Mouse (Mus musculus): ENCODE results near the gene Mtrr. TPM values are rescaled to one million over a fixed set of nuclear protein-coding genes. Genes with fewer than 3 reads are reported as not detected.
"Not testable (repeated sequence)": the region's sequence is repeated elsewhere in the genome, so short reads cannot be mapped to it uniquely, and the experiment has no call there.

Gene Mtrr
- polyA plus RNA-seq, 1 experiment from 2014 or later, result 23.6 TPM

DNA sequence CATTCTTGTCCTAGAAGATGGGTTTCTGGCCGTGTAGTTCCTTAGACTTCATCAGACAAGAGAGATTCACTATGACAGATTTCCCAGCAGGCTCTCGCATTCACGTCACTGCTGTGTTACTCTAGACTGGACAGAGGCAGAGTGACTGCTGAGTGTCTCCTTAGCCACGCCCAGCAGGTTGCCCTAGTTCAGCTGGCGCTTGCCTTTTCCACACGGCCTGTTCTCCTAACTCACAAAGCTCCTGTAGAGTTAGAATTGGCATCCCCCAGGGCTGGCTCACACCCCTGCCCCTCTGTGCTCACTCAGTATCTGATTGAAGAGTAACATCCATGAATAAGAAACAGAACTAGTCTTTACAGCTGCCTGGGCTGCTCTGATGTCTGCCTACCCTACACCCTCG is 3.5 kb upstream of the Mtrr start:
- Histone ChIP-seq H3K9me3 (no peaks in the 10 kb centered on the region), H3K4me3 (no peak overlapping the region), H3K36me3 (replicated peaks) (peaks cover 70% of the 10 kb centered on the region), H3K27me3 (replicated peaks; ENCODE audit: low read depth, poor library complexity, severe bottlenecking) (no peaks in the 10 kb centered on the region), H3K27ac (replicated peaks) (no peak overlapping the region), H3K4me1 (peaks cover 12% of the 10 kb centered on the region)
- no peak for DNase-seq (ENCODE audit: low spot score)
- 87% methylated on average over 7 of the region's 7 CpGs for WGBS

DNA sequence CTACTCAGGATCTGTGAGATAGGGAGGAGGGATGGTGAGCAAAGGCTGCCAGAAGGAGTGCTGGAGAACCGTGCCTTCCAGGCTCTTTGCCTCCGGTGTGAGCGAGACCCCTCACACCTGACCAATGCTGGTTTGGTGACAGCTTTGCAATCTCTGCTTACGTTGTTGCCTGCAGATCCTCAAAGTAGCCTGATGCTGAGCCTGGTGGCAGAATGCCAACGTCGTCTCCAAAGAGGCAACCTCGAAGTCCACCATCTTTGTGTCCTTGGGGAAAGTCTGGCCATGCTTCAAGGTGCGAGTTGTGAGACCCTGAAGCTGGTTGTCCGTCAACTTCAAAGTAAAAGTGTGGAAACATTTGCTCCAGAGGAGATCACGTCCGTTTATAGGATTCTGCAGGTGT is 2.0 kb upstream of the Mtrr start:
- 93% methylated on average over 11 of the region's 11 CpGs for WGBS
- Histone ChIP-seq H3K27ac (replicated peaks) (no peak overlapping the region), H3K27me3 (replicated peaks; ENCODE audit: low read depth, poor library complexity, severe bottlenecking) (no peaks in the 10 kb centered on the region), H3K4me3 (no peak overlapping the region; the same call in 1 of the 2 replicates), H3K4me1 (peaks cover 12% of the 10 kb centered on the region), H3K36me3 (replicated peaks) (peaks cover 62% of the 10 kb centered on the region), H3K9me3 (no peaks in the 10 kb centered on the region)
- no peak for DNase-seq (ENCODE audit: low spot score)

DNA sequence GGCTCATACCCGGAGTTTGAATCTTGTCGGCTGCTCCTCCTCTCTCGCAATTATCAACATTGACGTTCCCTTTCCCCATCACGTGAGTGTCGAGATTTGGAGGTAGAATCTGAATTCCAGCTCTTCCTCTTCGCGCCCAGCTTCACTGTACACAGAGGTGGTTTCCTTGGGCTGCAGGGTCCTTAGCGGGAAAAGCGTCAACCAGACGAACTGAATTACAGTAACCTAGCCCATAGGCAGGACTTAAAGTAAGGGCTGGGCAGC is 500 bp upstream of the Mtrr start:
- Histone ChIP-seq H3K27ac (replicated peaks) (peak overlapping the region; percentile 92), H3K9me3 (no peaks in the 10 kb centered on the region), H3K27me3 (replicated peaks; ENCODE audit: low read depth, poor library complexity, severe bottlenecking) (no peaks in the 10 kb centered on the region), H3K4me3 (peak overlapping the region; percentile 79), H3K4me1 (peaks cover 12% of the 10 kb centered on the region), H3K36me3 (replicated peaks) (peaks cover 62% of the 10 kb centered on the region)
- DNase-seq (ENCODE audit: low spot score), result no peak
- 2% methylated on average over 11 of the region's 11 CpGs for WGBS

DNA sequence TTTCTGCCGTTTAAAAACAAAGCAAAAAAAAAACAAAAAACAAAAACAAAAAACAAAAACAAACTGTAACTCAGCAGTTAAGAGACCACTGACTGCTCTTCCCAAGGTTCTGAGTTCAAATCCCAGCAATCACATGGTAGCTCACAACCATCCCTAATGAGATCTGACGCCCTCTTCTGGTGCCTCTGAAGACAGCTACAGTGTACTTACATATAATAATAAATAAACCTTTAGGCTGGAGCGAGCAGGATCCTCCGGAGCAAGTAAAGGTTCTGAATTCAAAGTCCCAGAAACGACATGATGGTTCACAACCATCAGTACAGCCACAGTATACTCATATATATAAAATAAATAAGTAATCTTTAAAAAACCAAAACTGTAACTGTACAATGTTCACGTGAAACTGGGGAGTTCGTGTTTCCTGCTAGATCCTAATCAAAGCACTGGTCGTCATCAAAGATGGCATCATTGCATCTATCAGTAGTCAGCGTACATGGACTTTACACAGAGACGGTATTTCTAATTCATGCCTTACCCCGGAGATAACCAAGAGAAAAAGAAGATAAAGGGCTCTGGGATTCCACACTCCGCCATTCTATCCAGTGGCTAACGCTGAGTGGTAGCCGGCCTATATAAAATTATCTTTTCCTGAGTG is 736 bp downstream of the Mtrr start:
- peaks cover 12% of the 10 kb centered on the region for H3K4me1 ChIP-seq
- no peak for DNase-seq (ENCODE audit: low spot score)
- H3K4me3 ChIP-seq, result peak overlapping the region; percentile 79
- H3K27ac ChIP-seq (replicated peaks), result peak overlapping the region; percentile 92
- 25% methylated on average over 14 of the region's 14 CpGs for WGBS
- H3K27me3 ChIP-seq (replicated peaks; ENCODE audit: low read depth, poor library complexity, severe bottlenecking), result no peaks in the 10 kb centered on the region
- H3K36me3 ChIP-seq (replicated peaks), result peaks cover 62% of the 10 kb centered on the region
- H3K9me3 ChIP-seq, result no peaks in the 10 kb centered on the region

DNA sequence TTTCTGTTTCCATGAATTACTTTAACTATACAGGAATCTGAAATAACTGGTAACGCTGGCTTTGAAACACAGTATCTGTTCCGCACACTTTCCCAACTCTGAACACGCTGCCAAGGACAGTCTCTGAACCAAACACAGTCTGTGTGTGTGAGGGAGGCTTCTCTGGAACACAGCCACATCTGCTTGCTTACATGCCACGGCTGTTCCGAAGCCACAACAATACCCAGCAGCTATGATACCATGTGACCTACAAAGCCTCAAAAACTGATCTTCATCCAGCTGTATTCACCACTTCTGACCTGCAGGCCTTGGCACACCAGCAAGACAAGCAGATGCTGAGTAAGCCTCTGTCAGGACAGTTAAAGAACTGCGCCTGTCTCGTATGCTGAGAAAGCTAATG is 4.0 kb downstream of the Mtrr start:
- WGBS, result 94% methylated on average over 7 of the region's 7 CpGs
- Histone ChIP-seq H3K36me3 (replicated peaks) (peaks cover 66% of the 10 kb centered on the region), H3K27me3 (replicated peaks; ENCODE audit: low read depth, poor library complexity, severe bottlenecking) (no peaks in the 10 kb centered on the region), H3K4me3 (no peak overlapping the region), H3K9me3 (no peaks in the 10 kb centered on the region), H3K27ac (replicated peaks) (no peak overlapping the region), H3K4me1 (peaks cover 16% of the 10 kb centered on the region)
- no peak for DNase-seq (ENCODE audit: low spot score)

DNA sequence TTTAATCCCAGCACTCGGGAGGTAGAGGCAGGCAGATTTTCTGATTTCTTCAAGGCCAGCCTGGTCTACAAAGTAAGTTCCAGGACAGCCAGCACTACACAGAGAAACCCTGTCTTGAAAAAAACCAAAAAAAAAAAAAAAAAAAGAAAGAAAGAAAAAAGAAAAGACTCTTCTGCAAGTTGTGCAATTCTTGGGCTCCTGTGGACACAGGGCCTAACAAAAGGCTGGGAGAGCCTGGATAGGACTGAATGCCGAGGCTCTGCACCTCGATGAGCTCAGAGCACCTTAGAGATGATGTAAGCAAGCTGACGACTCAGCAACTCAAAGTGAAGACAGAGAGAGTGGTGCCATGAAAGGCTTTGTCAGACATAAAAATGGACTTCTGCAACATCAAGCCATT is 7.6 kb downstream of the Mtrr start:
- H3K4me1 ChIP-seq, result peaks cover 7% of the 10 kb centered on the region; the same call in 1 of the 2 replicates
- DNase-seq (ENCODE audit: low spot score), result no peak
- peaks cover 97% of the 10 kb centered on the region for H3K36me3 ChIP-seq (replicated peaks)
- no peak overlapping the region for H3K27ac ChIP-seq (replicated peaks)
- WGBS, result 86% methylated on average over 4 of the region's 4 CpGs
- no peaks in the 10 kb centered on the region for H3K9me3 ChIP-seq
- no peak overlapping the region for H3K4me3 ChIP-seq
- H3K27me3 ChIP-seq (replicated peaks; ENCODE audit: low read depth, poor library complexity, severe bottlenecking), result no peaks in the 10 kb centered on the region

DNA sequence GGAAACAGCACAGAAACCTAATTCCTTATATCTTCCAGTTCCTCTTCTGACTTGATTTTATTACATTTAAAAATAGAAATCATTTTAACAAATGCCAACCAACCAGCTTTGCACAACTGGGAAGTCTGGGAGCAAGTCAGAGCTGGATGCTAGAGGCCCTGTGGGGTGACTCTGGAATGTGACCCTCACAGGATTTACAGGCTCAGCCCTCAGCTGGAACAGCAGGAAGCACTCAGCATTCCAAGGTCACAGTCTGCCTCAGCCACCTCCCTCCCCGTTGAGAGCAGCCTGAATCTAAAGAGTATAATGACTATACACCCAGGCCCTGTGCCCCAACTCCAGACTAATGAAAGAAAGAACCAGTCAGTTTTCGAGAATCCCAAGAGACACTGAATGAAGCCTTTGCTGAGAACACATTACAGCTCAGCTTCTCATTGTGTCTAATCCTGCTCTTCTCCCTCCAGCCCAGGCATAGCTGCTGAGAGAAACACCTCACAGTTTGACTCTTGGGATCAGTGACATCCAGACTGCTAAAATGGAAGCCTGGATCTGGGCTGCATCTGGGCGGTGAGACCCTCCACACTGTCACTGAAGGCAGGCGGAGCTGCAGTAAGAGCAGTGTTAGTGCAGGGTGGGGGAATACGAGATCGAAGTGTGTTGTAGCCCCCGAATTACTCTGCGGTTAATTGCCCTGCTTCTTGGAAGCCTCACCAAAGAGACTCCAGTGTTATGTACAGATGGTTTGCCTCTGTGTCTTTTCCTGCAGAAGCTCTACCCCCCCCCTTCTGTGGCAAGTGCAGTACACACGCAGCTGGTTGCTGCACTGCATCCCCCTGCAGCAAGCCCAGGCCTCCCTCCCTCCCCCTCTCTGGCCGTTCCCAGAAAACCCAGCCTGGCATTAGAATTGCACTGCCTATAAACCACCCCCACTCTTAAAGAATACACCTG is 8.7 kb downstream of the Mtrr start:
- 67% methylated on average over 10 of the region's 10 CpGs for WGBS
- Histone ChIP-seq H3K36me3 (replicated peaks) (peaks cover 97% of the 10 kb centered on the region), H3K9me3 (no peaks in the 10 kb centered on the region), H3K27ac (replicated peaks) (peak overlapping the region; percentile 44; the same call in 1 of the 2 replicates), H3K27me3 (replicated peaks; ENCODE audit: low read depth, poor library complexity, severe bottlenecking) (no peaks in the 10 kb centered on the region), H3K4me1 (peaks cover 7% of the 10 kb centered on the region; the same call in 1 of the 2 replicates), H3K4me3 (no peak overlapping the region)
- DNase-seq (ENCODE audit: low spot score), result peak; percentile 53

DNA sequence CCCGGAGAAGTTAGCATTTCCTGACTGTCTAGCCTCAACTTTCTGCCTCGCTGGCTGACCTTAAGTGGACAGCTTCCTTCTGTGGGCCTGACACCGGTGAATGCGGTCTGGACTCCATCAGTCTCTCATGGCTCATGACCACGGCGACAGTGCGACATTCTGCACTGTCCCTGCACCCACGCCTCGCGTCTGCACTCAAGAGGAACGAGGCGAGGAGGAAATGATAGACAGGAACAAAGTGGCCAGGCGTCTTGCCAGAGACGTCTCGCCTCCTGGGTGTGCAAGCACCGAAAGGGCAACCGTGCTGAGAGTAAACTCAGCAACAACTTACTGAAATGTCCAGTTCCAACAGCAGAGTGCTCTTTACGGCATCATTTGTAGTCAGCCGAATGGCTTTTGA is 9.7 kb downstream of the Mtrr start:
- no peak overlapping the region for H3K27ac ChIP-seq (replicated peaks)
- peaks cover 97% of the 10 kb centered on the region for H3K36me3 ChIP-seq (replicated peaks)
- no peak overlapping the region for H3K4me3 ChIP-seq
- peaks cover 7% of the 10 kb centered on the region; the same call in 1 of the 2 replicates for H3K4me1 ChIP-seq
- no peak for DNase-seq (ENCODE audit: low spot score)
- no peaks in the 10 kb centered on the region for H3K9me3 ChIP-seq
- WGBS, result 90% methylated on average over 19 of the region's 19 CpGs
- H3K27me3 ChIP-seq (replicated peaks; ENCODE audit: low read depth, poor library complexity, severe bottlenecking), result no peaks in the 10 kb centered on the region

DNA sequence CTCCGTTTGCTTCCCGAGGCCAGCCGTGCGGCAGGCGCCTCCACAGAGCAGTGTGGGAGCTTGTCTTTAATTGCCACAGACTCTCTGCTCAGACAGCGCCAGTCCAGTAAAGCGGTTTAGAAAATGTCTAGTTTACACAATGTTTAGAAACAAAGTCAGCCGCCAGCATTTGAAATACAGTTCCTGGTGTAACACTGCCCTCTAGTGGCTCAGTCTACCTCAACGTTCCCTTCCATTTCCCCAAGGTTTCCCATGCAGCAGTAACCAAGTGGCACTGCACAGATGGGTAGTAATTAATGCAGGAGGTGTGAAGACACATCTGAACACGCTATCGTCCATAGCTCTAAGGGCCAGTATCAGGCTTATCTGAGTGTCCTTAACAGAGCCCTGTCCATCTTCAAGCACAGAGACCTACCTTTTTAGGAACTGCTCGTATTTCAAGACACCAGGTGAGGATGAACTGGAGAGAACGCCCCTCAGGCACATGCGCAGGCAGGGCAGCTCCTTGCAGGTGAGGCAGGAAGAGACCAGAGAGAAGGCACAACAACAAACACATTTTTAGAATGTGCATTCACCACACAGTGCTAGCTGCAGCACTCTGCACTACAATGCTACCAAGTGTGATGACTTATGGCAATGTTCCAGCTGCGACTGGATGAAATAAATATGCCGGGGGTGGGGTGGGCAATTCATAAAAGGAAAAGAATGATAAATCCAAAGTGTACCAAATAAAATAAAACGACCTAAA is 12.2 kb downstream of the Mtrr start:
- no peak overlapping the region for H3K27ac ChIP-seq (replicated peaks)
- no peaks in the 10 kb centered on the region for H3K27me3 ChIP-seq (replicated peaks; ENCODE audit: low read depth, poor library complexity, severe bottlenecking)
- DNase-seq (ENCODE audit: low spot score), result peak; percentile 44
- peaks cover 7% of the 10 kb centered on the region; the same call in 1 of the 2 replicates for H3K4me1 ChIP-seq
- no peaks in the 10 kb centered on the region for H3K9me3 ChIP-seq
- WGBS, result 77% methylated on average over 17 of the region's 17 CpGs
- no peak overlapping the region for H3K4me3 ChIP-seq
- peaks cover 97% of the 10 kb centered on the region for H3K36me3 ChIP-seq (replicated peaks)

DNA sequence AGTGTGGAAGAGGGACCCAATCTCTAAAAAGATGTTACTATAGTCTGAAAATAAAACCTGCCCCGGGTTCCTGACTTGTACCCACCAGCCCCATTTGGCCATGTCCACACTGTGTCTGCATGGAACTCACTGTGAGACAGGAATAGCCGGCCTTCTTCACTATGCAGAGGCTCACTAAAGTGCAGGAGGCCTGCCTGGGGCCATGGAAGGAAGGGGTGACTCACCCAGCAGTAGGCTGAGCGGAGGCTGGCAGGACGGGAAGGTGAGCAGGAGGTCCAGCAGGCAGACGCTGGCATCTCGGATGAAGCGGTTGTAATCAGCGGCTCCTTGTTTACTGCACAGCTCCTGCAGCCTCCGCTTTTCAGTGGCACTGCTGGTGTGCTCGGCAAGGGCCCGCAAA is 13.4 kb downstream of the Mtrr start:
- Histone ChIP-seq H3K9me3 (no peaks in the 10 kb centered on the region), H3K36me3 (replicated peaks) (peaks cover 97% of the 10 kb centered on the region), H3K27ac (replicated peaks) (no peak overlapping the region), H3K4me3 (no peak overlapping the region), H3K4me1 (peaks cover 7% of the 10 kb centered on the region; the same call in 1 of the 2 replicates), H3K27me3 (replicated peaks; ENCODE audit: low read depth, poor library complexity, severe bottlenecking) (no peaks in the 10 kb centered on the region)
- WGBS, result 93% methylated on average over 11 of the region's 11 CpGs
- no peak for DNase-seq (ENCODE audit: low spot score)

DNA sequence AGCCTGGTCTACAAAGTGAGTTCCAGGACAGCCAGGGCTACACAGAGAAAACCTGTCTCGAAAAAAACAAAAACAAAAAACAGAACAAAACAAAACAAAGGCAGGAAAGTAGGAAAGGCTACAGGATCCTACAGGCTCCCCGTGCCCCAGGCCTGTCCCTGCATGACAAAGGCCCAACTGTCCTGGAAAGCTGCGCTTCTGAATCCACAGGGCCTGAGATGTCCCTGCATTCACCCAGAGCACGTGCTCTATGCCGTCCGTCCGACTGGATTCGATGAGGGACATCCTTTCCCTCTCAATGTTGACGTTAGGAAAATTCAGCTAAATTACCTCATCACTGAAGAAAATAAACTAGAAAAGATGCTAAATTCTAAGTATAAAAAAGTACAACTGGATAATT is 13.8 kb downstream of the Mtrr start:
- Histone ChIP-seq H3K4me1 (peaks cover 3% of the 10 kb centered on the region; the same call in 1 of the 2 replicates), H3K36me3 (replicated peaks) (peaks cover 97% of the 10 kb centered on the region), H3K9me3 (no peaks in the 10 kb centered on the region), H3K27ac (replicated peaks) (no peak overlapping the region), H3K4me3 (no peak overlapping the region), H3K27me3 (replicated peaks; ENCODE audit: low read depth, poor library complexity, severe bottlenecking) (no peaks in the 10 kb centered on the region)
- DNase-seq (ENCODE audit: low spot score), result no peak
- WGBS, result 92% methylated on average over 9 of the region's 9 CpGs

DNA sequence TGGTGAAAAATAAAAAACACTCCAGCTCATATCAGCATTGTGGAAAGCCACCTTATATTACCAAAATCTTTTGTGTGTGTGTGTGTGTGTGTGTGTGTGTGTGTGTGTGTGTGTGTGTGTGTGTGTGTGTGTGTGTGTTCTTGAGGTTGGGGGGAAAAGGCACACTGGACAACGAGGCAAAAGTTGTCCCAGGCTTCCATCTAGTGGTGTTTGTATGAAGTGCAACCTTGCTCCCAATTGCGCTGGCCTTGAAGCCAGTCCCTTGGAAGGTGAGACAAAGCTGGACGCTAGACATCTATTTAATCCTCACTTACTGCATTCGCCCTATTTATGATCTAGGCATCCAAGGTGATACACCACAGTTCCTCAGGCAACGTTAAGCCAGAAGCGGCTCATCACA is 28.6 kb downstream of the Mtrr start:
- WGBS, result 29% methylated on average over 6 of the region's 6 CpGs
- not testable (repeated sequence) for H3K36me3 ChIP-seq (replicated peaks); H3K27me3 ChIP-seq (replicated peaks; ENCODE audit: low read depth, poor library complexity, severe bottlenecking); H3K4me1 ChIP-seq; H3K27ac ChIP-seq (replicated peaks); H3K4me3 ChIP-seq; H3K9me3 ChIP-seq
- DNase-seq (ENCODE audit: low spot score), result peak; percentile 22
